Mouse (Mus musculus) gastrocnemius, adult 18-20 months (tissue): ENCODE results near the gene Wfdc17. TPM values are rescaled to one million over a fixed set of nuclear protein-coding genes. Genes with fewer than 3 reads are reported as not detected.

ENCODE experiments used
- DNase-seq: peaks from one replicate; pipeline ENCODE4 v3.0.0; 2021; ENCODE audit warnings: low spot score
- total RNA-seq, 2 experiments: library from RNA; stranded (reverse); gene quantifications; 2 replicates each; pipeline ENCODE4 v1.2.3; 2021

The Wfdc17 gene
- total RNA-seq, 2 experiments from 2014 or later, result 0.78 TPM; not detected in 1

DNA sequence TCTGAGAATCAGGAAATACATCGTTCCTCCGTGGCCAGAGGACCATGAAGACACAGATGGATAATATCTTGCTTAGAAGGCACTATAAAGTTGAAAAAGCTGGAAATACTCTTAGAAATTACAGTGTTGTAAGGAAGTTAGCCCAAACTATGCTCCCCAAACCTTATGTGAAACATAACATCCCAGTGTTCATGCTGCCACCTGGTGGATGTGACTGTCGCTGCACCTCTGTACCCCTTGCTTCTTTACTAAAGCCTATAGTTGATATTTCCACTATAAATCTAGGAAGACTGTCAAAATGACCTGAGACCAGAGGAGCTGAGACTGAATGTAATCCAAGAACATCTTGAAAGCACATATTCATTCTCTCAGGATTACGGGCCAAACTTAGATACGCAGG is 35.5 kb downstream of the Wfdc17 start:
- DNase-seq, result peak; percentile 74

DNA sequence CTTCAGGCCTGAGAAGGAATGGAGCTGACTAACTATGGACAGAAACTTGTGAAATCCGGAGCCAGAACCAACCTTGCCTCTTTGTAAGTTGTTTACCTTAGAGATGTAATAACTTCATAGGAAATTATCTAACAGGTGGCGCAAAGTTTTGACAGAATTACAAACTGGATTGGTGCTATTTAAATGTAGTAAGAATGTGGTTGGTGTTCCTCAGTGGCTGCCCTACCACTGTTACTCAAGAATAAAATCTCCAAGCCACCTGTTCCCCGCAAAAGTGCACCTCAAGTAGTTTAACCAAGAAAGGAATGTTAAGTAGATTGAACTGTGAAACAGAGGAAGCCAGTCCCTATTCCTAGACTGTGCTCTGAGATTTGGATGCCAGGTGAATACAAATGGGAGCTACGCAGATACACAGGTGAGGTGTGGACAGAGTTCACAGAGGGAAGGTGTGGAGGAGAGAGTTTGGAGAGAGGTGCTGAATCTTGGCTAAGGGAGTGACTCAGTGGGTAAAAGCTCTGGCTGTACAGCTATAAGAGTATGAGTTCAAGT is 36.7 kb downstream of the Wfdc17 start:
- DNase-seq, result no peak

DNA sequence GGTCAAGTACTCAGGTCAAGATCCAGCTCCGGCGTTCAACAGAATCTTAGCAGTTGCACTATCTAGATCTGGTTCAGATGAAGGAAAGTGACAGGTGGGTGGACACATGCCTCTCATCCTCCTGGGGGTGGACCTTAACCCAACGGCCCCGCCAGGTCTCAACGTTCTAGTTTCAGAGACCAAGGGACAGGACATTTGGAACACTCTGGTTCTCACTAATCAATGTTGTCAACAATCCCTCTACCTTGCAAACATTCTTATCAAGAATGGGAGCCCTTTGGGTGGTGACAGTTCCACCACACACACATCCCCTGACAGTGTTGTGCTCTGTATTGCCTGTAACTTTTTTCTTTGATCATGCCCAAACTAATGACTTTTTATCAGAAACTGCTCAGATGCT is 38.0 kb downstream of the Wfdc17 start:
- no peak for DNase-seq

DNA sequence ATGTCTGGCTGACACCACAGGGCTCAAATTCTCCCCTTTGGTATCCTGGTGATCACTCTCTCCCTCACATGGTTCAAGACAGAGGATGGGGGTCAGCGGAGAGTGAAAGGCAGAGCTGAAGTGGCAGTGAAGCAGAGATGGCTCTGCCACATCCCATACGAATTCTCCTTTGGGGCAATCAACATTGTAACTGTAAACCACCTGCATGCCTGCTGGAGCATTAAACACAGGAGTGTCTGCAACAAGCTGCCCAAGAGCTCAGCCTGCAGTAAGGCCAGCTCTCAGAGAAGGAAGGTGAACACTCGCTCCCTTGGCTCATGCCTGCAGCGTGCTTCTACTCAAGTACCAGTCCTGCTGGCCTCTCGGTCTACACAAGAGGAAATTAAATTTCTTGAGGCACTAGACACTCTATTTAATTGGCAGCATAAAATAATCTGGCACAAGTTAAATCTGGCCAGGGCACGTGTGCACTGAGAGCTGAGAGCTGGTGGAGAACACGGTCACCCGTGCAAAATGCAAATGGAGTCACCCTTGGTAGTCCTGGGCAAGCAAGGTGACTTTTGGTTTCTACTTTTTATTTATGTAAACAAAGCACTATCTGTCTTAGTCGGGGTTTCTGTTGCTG is 39.1 kb downstream of the Wfdc17 start:
- DNase-seq, result no peak

DNA sequence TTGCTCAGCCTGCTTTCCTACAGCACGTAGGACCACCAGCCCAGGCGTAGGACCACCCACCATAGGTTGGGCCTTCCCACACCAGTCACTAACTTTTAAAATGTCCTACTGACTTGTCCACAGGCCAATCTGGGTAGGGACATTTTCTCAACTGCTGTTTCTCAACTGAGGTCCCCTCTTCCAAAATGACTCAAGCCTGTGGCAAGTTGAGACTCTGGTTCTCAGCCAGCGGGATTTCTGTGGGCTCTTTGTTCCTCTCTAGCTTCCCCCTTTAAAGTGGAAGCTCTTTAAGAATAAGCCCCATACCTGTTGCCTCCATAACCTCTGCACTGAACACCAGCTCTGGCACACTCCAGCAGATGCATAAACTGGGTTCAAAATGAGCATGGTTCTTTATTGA is 39.7 kb downstream of the Wfdc17 start:
- no peak for DNase-seq

DNA sequence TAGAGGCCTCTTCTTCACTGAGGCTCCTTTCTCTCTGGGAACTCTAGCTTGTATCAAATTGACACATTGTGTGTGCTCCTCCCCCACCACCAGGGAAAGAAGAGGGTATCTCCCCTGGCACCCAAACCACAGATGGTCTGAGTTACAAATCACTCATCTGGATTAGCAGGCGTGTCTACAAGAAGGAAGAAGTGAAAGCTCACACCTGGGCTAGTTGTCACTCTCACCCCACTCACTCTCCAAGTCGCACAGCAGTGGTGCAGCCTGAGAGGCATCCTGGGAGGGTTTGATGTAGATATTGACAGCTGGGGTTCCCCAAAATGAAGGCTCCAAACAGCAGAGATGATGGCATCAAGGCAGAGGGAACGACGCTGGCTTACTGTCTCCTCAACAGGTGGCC is 42.4 kb downstream of the Wfdc17 start:
- no peak for DNase-seq

DNA sequence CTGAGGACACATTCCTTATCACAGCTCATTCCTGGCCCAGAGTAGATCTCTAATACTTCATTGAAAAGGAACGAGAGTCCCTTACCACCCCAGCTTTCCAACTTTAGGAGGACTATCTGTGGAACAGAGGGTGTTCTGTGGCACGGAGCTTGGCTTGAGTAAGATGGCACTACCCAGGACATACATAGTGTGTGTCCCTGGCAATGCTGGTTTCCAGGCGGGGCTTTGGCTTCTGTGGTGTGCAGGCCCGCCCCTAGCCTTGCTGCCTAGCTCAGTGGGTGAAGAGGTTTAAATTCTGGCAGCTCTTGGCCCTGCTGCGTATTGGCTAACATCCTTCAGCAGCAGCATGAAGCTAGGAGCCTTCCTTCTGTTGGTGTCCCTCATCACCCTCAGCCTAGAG is 42.9 kb downstream of the Wfdc17 start, which contains the start of gene Wfdc21:
TSS of gene Wfdc21 (plus strand) at position 260 of the 400 bp plus-strand sequence.
- no peak for DNase-seq

DNA sequence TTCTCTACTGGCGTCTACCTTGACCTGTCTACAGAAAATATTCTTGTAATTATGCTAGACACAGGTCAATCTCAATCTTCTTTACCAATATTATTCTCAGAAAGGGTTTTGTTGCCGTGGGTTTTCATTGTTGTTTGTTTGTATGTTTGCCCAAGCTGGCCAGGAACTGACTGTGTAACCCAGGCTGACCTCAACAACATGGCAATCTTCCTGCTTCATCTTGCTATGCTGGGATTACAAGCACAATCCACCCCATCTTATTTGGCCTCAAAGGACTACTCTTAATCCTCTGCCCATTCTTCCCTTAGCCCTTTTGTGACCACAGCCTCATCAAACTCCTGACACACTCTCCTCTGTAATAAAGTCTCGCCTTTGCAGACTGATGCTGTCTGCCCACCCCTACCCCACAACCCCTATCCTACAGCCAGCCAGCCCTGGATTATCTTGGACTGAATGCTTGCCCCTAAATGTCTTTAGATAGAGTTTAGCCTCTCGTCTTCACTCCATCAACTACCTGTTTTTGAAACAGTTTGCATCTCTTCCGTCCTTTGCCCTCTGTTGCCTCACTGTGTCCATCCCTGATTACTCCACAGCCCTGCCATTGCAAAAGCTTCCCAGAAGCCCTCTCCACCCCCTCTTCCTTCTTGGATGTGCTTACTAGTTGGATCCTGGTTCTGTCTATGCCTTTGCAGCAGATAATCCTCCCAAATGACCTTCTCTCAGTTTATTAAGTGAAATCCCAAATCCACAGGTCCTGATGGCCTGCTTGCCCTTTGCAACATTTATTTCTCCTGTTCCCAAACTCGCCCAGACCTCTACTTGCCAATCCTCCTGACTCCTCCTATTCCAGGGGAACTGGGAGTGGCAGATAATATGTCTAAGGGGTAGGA is 43.8 kb downstream of the Wfdc17 start:
- DNase-seq, result no peak

DNA sequence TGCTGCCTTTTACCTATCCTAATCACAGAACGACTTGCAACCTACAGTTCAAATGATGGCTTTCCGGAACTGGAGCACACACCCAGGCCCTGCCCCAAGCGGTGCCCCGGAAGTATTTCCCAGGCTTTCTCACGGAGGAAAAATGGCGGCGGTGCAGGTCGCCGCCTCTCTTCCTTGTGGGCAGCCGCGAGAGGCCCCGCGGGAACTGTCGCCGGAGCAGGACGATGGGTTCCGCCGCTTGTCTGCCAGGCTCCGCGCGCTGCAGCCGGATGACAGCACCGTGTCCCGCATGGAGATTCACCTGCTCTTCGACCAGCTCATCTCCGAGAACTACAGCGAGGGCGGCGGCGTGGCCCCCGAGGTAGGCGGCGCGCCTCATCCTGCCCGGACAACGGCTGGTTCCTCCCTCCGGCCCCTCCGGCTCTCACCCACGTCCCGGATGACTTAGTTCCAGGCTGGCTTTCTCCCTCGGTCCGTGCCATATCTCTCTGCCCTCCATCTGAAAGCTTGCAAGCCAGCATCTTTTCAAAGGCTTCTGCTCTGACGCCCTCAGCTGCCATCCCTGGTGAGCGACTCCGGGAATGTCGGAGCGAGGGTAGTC is 49.9 kb downstream of the Wfdc17 start, which contains the start of gene Heatr6:
TSS of gene Heatr6 (plus strand) at position 116 of the 601 bp plus-strand sequence.
- DNase-seq, result peak; percentile 91

DNA sequence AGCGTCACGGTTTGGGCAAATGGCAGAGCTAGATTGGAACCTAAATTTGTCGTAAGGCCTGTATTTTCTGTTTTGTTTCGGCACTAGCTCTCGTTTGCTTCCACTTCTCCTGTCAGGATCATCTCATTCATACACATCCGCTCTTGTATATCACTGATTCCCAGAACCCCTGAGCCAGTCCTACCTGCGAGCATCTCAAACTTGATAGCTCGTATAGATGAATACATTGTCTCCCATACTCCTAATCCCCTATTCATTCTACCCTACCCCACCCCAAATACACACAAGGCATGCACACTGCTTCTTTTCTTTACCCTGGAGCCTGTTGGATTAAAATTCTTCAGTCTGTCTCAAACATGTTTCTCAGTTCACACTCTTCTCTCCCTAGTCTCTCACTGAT is 50.4 kb downstream of the Wfdc17 start:
- DNase-seq, result no peak

Other genes starting within 250 kb of the Wfdc17 start
- gene Mmp28, start 240.9 kb upstream of the Wfdc17 start, total RNA-seq, result 1 to 10 TPM; 1.4 TPM
- gene Taf15, start 230.9 kb upstream of the Wfdc17 start, total RNA-seq, result 10 to 100 TPM; 18.6 to 21.3 TPM
- gene Heatr9, start 181.8 kb upstream of the Wfdc17 start, total RNA-seq, result not detected
- not detected for gene Ccl5, start 173.5 kb upstream of the Wfdc17 start, total RNA-seq
- gene Ccl9, start 125.4 kb upstream of the Wfdc17 start, total RNA-seq, result 1 to 10 TPM; 2.4 to 3.0 TPM
- gene Ccl6, start 110.9 kb upstream of the Wfdc17 start, total RNA-seq, result 1 to 10 TPM; 3.8 to 6.5 TPM
- gene Rpl9-ps1, start 58.4 kb upstream of the Wfdc17 start, total RNA-seq, result not detected
- gene Ccl3, start 54.6 kb upstream of the Wfdc17 start, total RNA-seq, result not detected
- gene Ccl4, start 41.4 kb upstream of the Wfdc17 start, total RNA-seq, result not detected
- gene Wfdc18, start 5.0 kb downstream of the Wfdc17 start, total RNA-seq, result not detected
- gene Wfdc21, start 42.9 kb downstream of the Wfdc17 start, total RNA-seq, result under 1 TPM in 1 of 2 experiments, not detected in 1; 0.62 TPM
- 10 to 100 TPM in 1 of 2 experiments, 1 to 10 TPM in 1; 8.5 to 10.7 TPM for gene Heatr6, start 49.7 kb downstream of the Wfdc17 start, total RNA-seq
- gene Hnf1b, start 146.1 kb downstream of the Wfdc17 start, total RNA-seq, result not detected
- 10 to 100 TPM in 1 of 2 experiments, 1 to 10 TPM in 1; 9.5 to 10.5 TPM for gene Ddx52, start 238.1 kb downstream of the Wfdc17 start, total RNA-seq